In genomic region chr14:55242664-55243063, GRCm38 (mm10) we compare ENCODE assay signal across 29 mouse cellular contexts. TPM values are rescaled to one million over a fixed set of nuclear protein-coding genes. Genes with fewer than 3 reads are reported as not detected.
DNase-seq lines count a peak whose midpoint lies in the region; ATAC-seq and TF ChIP-seq lines count a peak whose summit lies in the region.
"Had no signal": no experiment of that assay in that cellular context is flagged by ENCODE, and none has a peak within 500 bp of the region (broad histone marks: within the 10 kb centered on the region; RNA-seq: fewer than 3 reads in every experiment).

No protein-coding gene starts in this region.

- no peaks in the 10 kb centered on the region for H3K27me3 ChIP-seq in forebrain, embryonic 16.5 days (replicated peaks; ENCODE audit: control insufficient read depth, insufficient read depth, low read length)
- H3K27me3 ChIP-seq in forebrain, embryonic 11.5 days (ENCODE audit: control insufficient read depth, insufficient read depth, low read length) = no peaks in the 10 kb centered on the region
- H3K27me3 ChIP-seq: forebrain, embryonic 12.5 days; heart, embryonic 13.5 days; midbrain, embryonic 15.5 days; neural tube, embryonic 15.5 days had no signal

- no peak for TF ChIP-seq POLR2A in lung, adult 2 months (IDR thresholded peaks at IDR 0.05; ENCODE audit: borderline replicate concordance, extremely low read depth, low read depth, low read length)

- no peak for ATAC-seq in forebrain, embryonic 16.5 days
- ATAC-seq in forebrain, embryonic 11.5 days (replicated peaks; ENCODE audit: low FRiP score) = no peak
- ATAC-seq: hindbrain, embryonic 16.5 days; intestine, postnatal 0 days; liver, postnatal 0 days; midbrain, embryonic 15.5 days had no signal

- H3K27ac ChIP-seq in forebrain, embryonic 16.5 days (ENCODE audit: low read length) = peak overlapping the region; percentile 12
- H3K27ac ChIP-seq in forebrain, embryonic 11.5 days (ENCODE audit: low read depth, low read length) = no peak overlapping the region
- H3K27ac ChIP-seq: forebrain, embryonic 12.5 days; gastrocnemius, adult 2 months; heart, embryonic 13.5 days; limb, embryonic 10.5 days; midbrain, embryonic 15.5 days; neural tube, embryonic 15.5 days had no signal

- no peaks in the 10 kb centered on the region for H3K4me1 ChIP-seq in forebrain, embryonic 16.5 days (replicated peaks; ENCODE audit: control insufficient read depth, insufficient read depth, low read length)
- no peaks in the 10 kb centered on the region for H3K4me1 ChIP-seq in forebrain, embryonic 11.5 days (replicated peaks; ENCODE audit: control insufficient read depth, insufficient read depth, low read length)
- no peaks in the 10 kb centered on the region for H3K4me1 ChIP-seq in lung, adult 2 months (ENCODE audit: control insufficient read depth, insufficient read depth, low read length)
- H3K4me1 ChIP-seq: forebrain, embryonic 12.5 days; heart, embryonic 13.5 days; limb, embryonic 10.5 days; neural tube, embryonic 15.5 days had no signal

- no peaks in the 10 kb centered on the region for H3K36me3 ChIP-seq in forebrain, embryonic 16.5 days (ENCODE audit: control insufficient read depth, insufficient read depth)
- no peaks in the 10 kb centered on the region for H3K36me3 ChIP-seq in forebrain, embryonic 11.5 days (ENCODE audit: control insufficient read depth, insufficient read depth, low read length)
- H3K36me3 ChIP-seq: forebrain, embryonic 12.5 days; G1E; heart, embryonic 13.5 days; limb, embryonic 10.5 days; midbrain, embryonic 15.5 days; neural tube, embryonic 15.5 days had no signal

- no peak for TF ChIP-seq CTCF in lung, adult 2 months (IDR thresholded peaks at IDR 0.05; ENCODE audit: insufficient read depth, low read length)

- H3K4me3 ChIP-seq in forebrain, embryonic 16.5 days (replicated peaks; ENCODE audit: low read length) = no peak overlapping the region
- no peak overlapping the region for H3K4me3 ChIP-seq in forebrain, embryonic 11.5 days (ENCODE audit: low read depth, low read length)
- no peak overlapping the region for H3K4me3 ChIP-seq in lung, adult 2 months (replicated peaks; ENCODE audit: extremely low read depth, low read depth, low read length)
- H3K4me3 ChIP-seq: forebrain, embryonic 12.5 days; gastrocnemius, adult 2 months; heart, embryonic 13.5 days; limb, embryonic 10.5 days; megakaryocyte, embryonic 14.5 days; midbrain, embryonic 15.5 days; neural tube, embryonic 15.5 days had no signal

- 87% methylated on average over 1 of the region's 1 CpGs for WGBS in forebrain, embryonic 16.5 days
- 79% methylated on average over 1 of the region's 1 CpGs for WGBS in forebrain, embryonic 11.5 days
- 93% methylated on average over 1 of the region's 1 CpGs for WGBS in lung, adult 2 months

- DNase-seq in forebrain, embryonic 11.5 days (ENCODE audit: low spot score) = no peak
- DNase-seq in left cerebral cortex, postnatal 4 days = peak; percentile 46
- DNase-seq in left cerebral cortex, adult 8-10 months (ENCODE audit: low spot score in 2 of 2) = no peak
- DNase-seq in cerebellum, adult 8-10 months = peak; percentile 37
- no peak for DNase-seq in adrenal gland, postnatal 36 days
- no peak for DNase-seq in c-Kit-positive CD71-positive TER-119-positive erythroid progenitor cells, embryonic 14.5 days (ENCODE audit: low spot score)
- no peak for DNase-seq in lung, adult 2 months
- DNase-seq: gastrocnemius, adult 2 months; heart, postnatal 4 days; layer of hippocampus, postnatal 36 days; liver, postnatal 0 days; lung, postnatal 14 days; right cerebral cortex, postnatal 14 days; thymus, adult 18-20 months; thymus, postnatal 4 days had no signal

- H3K9me3 ChIP-seq in forebrain, embryonic 16.5 days (ENCODE audit: control insufficient read depth, low read length) = no peaks in the 10 kb centered on the region
- no peaks in the 10 kb centered on the region for H3K9me3 ChIP-seq in forebrain, embryonic 11.5 days (ENCODE audit: control insufficient read depth, low read length)
- H3K9me3 ChIP-seq: forebrain, embryonic 12.5 days; G1E; heart, embryonic 13.5 days; limb, embryonic 10.5 days; midbrain, embryonic 15.5 days; neural tube, embryonic 15.5 days had no signal

- intact Hi-C loops in left cerebral cortex, postnatal 4 days (cut with DNase I) = no loop called here

- no peak overlapping the region for H3K9ac ChIP-seq in forebrain, embryonic 16.5 days (replicated peaks; ENCODE audit: low read depth, low read length)
- no peak overlapping the region for H3K9ac ChIP-seq in forebrain, embryonic 11.5 days (ENCODE audit: low read length)
- H3K9ac ChIP-seq: forebrain, embryonic 12.5 days; heart, embryonic 13.5 days; liver, postnatal 0 days; midbrain, embryonic 15.5 days; neural tube, embryonic 15.5 days had no signal

- no peak overlapping the region for H3K4me2 ChIP-seq in forebrain, embryonic 16.5 days (ENCODE audit: low read length)
- no peak overlapping the region for H3K4me2 ChIP-seq in forebrain, embryonic 11.5 days (ENCODE audit: low read depth, low read length, severe bottlenecking)
- H3K4me2 ChIP-seq: forebrain, embryonic 12.5 days; heart, embryonic 13.5 days; midbrain, embryonic 15.5 days; neural tube, embryonic 15.5 days had no signal

RNA-seq across cellular contexts. Expression of gene Dhrs2, which starts 20.9 kb away (rescaled TPM):
- 0.26 TPM in 1 of 2 replicates, not detected in the other for polyA plus RNA-seq in forebrain, embryonic 16.5 days (2015; fragmentation: Nextera tagmentation; extraction: Ambion mirVana)
- not detected in 2 replicates for polyA plus RNA-seq in forebrain, embryonic 11.5 days (2014; fragmentation: Nextera tagmentation; extraction: Ambion mirVana)
- not detected for total RNA-seq in left cerebral cortex, postnatal 4 days (2021)
- not detected for total RNA-seq in left cerebral cortex, adult 8-10 months (2022)
- total RNA-seq in adrenal gland, postnatal 36 days (2021) = not detected
- not detected in 2 replicates for polyA plus RNA-seq in lung, adult 2 months (2012; rRNA removed)
- total RNA-seq: G1E; gastrocnemius, adult 2 months; heart, postnatal 4 days; layer of hippocampus, adult 18-20 months; layer of hippocampus, postnatal 36 days; liver, adult 2 months had no signal
- polyA plus RNA-seq: G1E; gonadal fat pad, adult 2 months; heart, embryonic 13.5 days; limb, embryonic 10.5 days; liver, adult 2 months; liver, postnatal 0 days; spleen, adult 2 months had no signal

Comparison
In these comparisons a context has a peak if more than half of its experiments do, and no peak if none do; other contexts are left out.
1. DNase-seq: peak in left cerebral cortex, postnatal 4 days (single experiment) and cerebellum, adult 8-10 months (single experiment); none in forebrain, embryonic 11.5 days (single experiment), left cerebral cortex, adult 8-10 months (0 of 2), adrenal gland, postnatal 36 days (0 of 2), c-Kit-positive CD71-positive TER-119-positive erythroid progenitor cells, embryonic 14.5 days (single experiment) and lung, adult 2 months (single experiment).